Mouse (Mus musculus) activated CD4-positive, CD25-positive, alpha-beta regulatory T cell, adult 4 months (primary cell): ENCODE measurements around the gene Ppp1r12a. TPM values are rescaled to one million over a fixed set of nuclear protein-coding genes. Genes with fewer than 3 reads are reported as not detected.

Source experiments
- ATAC-seq: one replicate; pipeline ENCODE4 v1.8.0; 2017
- polyA plus RNA-seq, 2 experiments: library from polyadenylated mRNA; unstranded; fragments of 100-300 nt; shearing (Covaris generic); gene quantifications; one replicate each; pipeline ENCODE4 v1.2.1; 2017

The Ppp1r12a gene
- polyA plus RNA-seq, 2 experiments from 2014 or later = 253 to 272 TPM

DNA sequence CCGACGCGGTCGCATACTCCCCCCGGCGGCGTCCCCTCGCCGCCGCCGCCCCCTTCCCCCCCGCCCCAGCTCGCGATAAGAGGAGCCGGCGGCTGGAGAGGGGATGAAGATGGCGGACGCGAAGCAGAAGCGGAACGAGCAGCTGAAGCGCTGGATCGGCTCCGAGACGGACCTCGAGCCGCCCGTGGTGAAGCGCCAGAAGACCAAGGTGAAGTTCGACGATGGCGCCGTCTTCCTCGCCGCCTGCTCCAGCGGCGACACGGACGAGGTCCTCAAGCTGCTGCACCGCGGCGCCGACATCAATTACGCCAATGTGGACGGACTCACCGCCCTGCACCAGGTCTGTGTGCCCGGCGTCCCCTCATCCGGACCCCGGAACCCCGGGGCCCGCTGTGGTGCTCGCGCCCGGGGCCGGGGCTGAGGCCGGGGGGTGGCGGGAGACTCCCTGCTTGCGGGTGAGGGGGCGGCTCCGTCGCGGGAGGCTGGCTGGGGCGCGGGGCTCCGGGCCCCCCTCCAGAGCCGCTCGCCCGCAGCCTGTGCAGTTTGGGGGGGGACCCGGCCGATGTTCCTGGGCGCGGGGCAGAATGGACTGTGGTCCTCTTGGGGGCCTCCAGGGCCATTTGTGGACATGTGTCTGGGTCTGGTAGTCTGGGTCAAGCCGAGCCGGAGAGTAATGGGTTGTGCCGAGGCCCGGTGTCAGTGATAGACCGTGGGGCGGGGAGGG lies 466 bp downstream of the Ppp1r12a start:
- ATAC-seq = peak; percentile 13

DNA sequence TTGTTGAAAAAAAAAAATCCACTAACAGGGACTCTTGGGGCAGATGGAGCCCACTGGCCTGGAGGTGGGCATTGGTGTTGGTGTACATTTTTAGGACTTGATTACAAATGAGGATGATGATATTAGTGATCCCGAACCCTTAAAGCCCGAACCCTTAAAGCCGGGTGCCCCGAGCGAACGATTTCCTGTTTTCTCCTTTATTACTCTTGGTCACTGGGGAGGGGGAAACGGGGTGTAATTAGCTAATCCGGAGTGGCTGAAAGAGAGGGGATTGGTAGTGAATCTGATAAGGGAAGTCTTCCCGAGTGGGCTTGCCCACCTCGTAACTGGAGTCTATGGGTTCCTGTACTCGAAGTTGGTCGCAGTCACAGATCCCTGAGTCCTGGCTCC lies 1.0 kb downstream of the Ppp1r12a start:
- ATAC-seq = no peak

DNA sequence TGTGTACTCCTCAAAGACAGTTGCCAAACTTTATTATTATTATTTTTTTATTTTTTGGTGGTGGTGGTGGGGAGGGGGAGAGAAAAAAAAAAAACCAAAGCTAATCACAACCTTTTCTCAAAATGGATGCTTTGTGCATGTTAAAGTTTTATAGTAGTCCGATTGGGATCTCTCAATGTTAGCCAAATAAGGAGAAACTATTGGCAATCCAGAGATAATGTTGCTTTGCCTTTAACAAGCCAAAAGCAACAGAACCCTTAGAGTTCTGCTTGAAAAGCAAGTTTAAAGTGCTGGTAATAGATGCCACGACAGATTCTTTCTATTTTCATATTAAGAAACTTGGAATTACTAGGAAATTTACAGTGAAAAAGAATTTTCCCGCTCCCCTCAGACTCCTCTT lies 1.5 kb downstream of the Ppp1r12a start:
- no peak for ATAC-seq

DNA sequence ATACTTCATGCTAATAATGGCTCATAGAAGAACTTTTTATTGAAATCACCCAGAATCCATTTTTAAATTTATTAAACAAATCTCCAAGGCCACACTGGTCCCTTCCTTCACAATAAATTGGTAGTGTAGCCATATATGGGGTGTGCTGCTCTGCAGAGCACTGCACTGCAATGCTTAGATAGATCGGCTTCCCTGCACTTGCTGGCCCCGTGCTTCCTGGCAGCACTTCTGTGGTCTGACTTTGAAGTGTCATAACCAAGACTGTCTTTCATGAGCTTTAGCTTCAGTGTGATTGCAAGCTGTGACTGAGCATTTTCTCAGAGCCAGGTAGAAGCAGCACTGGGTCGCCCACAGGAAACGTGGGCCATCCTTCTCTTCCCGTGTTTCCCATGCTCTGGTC lies 5.8 kb downstream of the Ppp1r12a start:
- peak; percentile 92 for ATAC-seq

DNA sequence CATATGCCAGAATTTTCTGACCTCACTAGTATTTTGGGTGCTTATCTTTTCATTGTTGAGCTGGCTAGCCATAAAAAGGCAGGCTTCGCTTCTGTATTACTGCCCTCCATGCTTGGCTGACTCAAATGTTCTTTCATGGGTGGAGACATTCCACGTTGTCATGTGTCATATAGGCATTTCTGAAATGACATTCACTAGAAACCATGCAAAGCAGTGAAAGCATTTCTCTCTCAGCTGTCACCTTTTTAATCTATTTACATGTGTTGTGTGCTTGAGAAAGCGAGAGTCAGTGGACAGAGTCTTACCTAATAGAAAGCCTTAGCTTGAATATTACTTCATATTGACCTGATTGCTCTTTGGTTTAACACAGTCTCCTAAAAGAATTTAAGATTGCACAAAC lies 8.8 kb downstream of the Ppp1r12a start:
- no peak for ATAC-seq

DNA sequence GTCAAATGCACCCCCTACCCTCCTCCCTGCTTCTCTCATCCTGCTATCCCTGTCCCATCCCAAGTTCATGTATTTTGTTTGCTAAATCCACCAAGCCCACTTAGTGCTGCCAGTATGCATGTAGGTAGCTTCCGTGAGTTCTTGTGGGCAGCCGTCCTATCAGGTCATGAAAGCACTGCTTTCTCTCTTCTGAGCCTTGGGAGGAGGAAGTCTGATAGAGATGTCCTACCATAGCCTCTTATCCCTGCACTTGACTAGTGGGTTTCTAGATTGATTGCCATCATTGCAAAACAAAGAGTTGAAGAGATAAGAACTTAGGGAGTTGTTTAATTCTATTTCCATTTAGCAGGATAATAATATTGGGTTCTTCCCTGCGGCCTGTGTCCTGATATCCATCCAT lies 9.6 kb downstream of the Ppp1r12a start:
- ATAC-seq = no peak

DNA sequence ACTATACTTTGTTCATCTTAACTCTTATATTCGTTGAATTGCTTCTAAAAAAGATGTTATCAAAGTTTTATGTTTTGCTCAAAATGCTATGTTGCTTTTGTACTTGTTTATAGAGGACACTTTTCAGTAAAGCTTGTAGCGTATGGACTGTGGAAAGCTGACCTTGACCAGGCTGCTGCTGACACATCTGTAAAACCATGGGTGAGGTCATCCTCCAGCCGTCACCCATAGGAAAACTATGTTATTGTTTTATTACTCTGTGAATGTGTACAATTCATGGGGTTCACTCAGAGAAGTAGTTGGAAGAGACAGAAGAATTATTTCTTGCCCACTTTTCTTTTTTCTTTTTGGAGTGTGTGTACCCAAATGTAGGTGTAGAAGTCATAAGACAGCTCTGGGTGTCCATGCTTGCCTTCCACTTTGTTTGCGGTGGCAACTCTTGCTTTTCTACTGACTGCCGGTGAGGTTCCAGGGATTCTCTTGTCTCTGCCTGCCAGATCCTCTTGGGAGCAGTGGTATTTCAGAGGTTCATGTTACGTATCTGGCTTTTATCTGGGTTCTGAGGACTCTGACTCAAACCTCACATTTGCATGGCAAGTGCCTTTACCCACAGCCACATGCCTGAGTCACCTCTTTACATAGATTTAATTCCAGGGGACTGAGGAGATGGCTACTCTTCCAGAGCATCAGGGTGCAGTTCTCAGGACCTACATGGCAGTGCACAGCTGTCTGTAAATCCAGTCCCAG lies 11.0 kb downstream of the Ppp1r12a start:
- no peak for ATAC-seq

DNA sequence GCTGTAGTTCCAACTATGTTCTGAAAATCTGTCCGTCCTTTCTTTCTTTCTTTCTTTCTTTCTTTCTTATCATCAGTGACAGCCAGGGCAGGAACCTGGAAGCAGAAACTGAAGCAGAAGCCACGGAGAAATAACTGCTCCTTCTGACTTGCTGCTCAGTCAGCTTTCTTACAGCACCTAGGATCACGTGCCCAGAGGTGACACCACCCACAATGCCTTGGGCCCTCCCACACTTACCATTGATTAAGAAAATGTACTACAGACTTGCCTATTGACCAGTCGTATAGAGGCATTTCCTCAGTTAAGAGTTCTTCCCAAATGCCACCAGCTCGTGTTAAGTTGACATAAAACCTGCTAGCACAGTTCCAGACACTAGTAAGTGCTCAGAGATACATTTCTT lies 12.1 kb downstream of the Ppp1r12a start:
- no peak for ATAC-seq

DNA sequence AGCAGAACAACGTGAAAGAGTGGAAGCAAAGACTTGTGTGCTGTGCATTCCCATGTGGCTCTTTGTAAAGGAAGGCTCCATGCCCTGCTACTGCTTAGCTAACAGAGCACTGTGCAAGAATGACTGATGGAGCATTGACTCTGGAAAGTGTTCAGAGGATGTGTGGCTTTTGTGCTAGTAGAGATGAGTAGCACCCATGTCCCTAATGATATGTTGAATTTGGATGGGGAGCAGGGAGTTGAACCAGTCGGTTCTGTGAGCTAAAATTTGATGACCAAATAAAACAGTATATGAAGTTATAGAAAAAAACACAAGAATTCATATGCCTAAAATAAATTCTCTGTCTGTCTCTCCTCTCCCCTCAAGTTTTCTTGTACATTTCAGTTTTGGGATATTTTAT lies 13.9 kb downstream of the Ppp1r12a start:
- ATAC-seq = no peak

DNA sequence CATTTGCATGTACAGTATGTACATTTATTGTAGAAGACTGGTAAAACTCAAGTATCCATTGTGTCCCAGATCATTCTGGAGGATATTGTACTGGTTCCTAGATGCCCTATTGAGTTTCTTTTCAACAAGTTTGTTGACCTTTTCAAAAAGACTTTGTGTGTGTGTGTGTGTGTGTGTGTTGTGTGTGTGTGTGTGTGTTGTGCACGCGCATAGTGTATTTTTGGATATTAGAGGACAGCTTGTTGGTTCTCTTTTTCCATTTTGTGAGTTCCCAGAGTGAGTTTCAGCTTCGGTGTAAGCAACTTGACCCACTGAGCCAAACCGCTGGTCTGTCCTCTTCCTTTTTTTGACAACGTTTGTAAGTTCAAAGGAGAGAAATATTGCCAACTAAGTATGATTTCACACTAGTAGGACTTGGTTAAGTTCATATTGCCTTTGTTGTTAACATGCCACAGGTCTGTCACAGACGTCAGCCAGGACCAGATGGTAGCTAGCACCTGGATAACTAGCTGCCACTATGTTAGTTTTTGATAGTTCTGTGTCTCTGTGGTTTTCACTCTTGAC lies 16.4 kb downstream of the Ppp1r12a start:
- ATAC-seq = no peak

DNA sequence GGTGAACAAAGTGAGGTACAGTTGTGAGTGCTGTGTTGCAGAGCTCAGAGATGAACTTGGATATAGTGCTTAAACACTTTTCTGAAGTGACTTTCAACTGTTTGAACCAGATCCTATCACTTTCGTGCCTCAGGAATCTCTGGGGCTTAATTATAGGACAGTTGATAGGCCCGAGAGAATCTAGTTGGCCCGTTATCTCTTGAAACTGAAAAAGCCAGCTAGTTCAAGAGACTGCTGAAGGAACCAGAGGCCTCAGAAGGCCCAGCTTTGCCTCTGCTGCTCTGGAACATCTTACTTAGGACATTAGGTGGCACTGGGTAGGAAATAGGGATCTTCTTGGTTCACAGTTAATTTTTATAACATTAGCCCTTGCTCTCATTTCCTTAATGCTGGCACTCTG lies 17.4 kb downstream of the Ppp1r12a start:
- ATAC-seq = no peak

DNA sequence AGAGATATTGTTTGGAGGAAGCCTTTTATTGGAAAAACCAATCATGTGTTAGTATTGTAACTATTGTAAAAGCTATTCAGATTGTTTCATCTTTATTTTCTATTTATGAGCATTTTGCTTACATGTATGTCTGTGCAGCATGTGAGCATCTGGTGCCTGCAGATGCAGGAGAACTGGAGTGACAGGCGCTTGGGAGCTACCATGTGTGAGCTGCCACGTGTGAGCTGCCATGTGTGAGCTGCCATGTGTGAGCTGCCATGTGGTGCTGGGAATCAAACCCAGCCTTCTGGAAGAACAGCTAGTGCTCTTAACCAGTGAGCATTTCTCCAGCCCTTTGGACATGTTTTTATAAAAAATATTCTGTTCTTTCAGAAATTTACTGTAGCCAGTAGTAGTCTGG lies 18.3 kb downstream of the Ppp1r12a start:
- no peak for ATAC-seq

DNA sequence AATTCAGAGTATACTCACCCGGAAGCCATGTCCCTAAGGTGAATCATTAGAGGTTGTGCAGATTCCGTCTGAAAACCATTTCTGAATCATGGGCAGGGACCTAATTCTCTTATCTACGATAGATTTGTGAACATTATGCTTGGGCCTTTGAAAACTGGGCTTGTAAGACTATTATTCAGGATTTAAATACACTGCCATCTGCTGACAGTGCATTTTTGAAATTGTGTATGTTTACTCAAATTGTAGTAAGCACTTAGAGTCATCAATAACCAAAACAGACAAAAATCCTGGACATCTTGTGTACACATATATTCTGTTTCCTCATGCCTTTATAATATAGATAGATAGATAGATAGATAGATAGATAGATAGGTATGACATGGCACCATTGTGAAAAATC lies 19.9 kb downstream of the Ppp1r12a start:
- ATAC-seq = no peak

DNA sequence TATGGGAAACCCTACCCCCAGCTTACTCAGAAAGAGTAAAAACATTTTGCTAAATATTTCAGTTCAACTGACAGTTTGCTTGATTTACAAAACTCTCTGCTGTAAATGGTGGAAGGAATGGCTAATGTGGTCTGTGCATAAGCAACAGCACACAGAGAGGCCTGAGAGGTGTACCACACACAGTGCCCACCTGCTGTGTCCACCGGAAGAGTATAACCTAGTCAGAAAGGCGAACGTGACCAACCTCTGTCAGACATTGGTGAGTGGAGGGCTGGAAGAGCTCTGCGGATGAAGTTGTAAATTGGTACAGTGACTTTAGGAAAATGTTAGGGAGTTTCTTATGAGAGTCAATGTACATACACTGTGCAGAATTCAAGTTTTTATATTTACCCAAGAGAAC lies 20.4 kb downstream of the Ppp1r12a start:
- ATAC-seq = no peak

DNA sequence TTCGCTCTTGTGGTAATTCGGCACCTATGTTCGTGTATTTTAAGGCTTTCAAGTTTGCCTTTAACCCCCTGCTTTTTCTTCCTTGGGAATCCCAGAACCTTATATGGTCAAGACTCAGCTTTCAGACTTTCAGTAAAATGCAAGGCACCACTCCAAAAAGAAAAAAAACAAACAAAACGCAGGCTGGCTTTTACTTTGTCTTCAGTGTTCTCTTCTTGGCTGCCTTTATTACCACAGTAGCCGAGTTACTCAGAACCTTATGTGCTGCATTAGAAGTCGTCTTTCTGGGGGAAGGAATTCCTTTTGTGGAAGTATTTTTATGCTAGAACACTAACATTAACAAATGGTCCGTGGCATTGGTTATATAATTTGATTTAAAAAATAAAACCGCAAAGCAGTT lies 22.8 kb downstream of the Ppp1r12a start:
- no peak for ATAC-seq

DNA sequence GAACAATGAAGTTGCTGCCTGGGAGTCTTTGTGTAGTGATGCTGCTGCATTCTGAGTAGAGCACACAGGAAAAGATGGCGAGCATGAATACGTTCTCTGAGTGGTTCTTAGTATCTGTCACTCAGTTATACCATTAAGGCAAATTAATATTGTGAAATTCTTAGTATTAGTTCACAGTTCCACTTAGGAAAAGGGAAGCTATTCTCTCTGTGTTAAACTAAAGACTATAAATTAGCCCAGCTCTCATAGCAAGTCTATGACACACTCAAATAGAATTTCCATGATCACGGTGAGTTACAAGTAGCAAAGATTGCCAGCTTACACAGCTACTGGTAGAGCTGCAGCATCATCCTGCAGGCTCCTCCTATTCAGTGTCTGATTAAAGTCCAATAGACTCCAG lies 23.3 kb downstream of the Ppp1r12a start:
- no peak for ATAC-seq

DNA sequence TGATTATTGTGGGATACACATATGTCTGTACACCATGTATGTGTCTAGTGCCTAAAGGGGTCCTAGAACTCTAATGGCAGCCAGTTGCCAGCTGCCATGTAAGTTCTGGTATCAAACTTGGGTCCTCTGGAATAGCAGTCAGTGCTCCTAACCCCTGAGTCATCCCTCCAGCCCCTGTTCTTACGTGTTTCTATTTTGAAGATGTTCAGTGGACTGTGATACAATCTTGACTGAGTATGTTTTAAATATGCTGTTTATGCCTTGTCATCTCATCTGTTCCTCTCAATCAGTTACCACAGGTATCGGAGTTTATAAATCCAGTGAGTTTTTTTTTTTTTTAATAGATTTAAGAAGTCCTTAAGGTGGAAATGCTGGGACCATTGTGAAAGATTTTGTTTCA lies 27.3 kb downstream of the Ppp1r12a start:
- no peak for ATAC-seq

DNA sequence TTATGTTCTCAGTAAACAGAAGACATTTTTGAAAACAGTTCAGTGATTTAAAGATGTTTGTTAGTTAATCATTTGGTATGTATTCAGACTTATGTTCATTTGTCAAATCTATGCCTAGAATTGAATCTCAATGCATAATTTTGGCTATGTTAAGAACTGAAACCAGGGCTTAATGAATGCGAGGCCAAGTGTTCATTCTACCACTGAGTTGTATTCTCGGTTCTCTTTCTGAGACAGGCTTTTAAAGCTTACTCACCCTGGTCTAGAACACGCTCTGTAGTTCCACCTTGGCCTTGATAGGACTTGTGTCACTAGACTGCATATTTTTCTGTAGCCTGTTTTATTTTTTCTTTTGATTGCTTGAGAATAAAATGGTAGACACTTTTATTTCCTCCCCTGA lies 28.0 kb downstream of the Ppp1r12a start:
- ATAC-seq = no peak

DNA sequence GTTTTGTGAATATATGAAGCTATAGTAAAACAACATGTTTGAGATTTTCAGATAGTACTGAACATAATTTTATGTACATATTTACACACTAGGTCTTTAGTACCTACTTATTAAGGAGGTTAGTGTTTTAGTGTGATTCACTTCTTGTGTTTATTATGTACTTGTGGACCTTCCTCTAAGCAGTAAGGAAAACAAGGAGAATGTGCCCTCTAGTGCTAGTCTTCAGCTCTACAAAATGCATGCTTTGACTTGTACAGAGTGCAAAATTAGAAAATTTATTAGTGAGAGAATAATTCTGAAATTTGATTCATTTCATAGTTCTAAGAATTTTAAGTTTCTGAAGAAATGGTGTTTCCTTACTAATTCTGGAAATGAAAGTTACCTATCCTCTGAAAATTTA lies 28.6 kb downstream of the Ppp1r12a start:
- peak; percentile 47 for ATAC-seq

DNA sequence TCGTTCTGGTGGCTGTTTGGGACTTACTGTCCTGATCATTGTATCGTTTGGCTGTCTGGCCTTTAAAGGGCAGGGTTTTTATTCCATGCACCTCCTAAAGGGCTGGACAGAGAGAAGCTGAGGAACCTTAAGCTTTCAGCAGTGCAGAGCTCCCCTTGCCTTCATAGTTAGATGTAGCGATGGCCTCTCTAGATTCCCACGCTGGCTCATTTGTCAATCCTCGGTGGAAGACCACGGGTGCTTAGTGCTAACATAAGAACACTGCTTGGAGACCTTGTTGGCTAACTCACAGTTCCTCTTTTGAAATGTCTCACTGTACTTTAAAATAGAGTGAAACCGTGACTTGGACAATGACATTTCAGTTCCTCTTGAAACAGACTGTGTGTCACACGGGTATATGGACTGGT lies 29.4 kb downstream of the Ppp1r12a start:
- ATAC-seq = peak; percentile 4

DNA sequence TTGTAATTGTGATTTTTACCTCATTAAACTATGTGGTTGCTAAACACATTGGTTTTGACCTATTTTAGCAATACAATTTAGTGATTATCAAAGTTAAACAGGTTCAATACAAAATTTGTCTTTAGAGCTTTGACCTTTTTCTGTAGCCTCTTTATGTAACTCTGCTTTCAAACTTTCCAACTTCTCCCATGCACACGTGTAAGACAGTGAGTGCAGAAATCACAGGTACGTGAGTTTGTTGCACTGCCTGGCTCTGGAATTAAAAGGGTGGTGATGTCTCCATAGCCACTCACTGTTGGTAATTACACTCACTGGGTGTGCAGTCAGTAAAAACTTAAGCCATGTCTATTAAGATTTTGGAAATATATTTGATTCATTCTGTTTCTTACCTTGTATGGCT lies 30.3 kb downstream of the Ppp1r12a start:
- ATAC-seq = no peak

DNA sequence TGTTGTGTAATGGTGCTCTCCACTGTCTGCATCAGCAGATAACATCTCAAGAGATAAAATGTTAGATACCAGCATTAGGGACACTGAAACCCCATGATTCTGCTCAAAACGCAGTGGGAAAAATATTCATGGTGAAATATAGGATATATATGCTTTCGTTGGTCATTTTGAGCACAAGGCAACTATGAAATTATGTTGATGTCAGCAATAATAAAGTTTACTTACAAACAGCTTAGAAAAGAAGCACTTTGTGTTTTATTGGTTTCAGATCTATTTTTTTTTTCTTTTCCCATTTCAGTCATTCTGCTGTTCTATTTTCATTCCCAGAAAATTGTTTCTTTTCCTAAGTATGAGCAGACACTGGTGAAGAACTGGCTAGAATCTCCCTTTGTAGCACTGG lies 34.1 kb downstream of the Ppp1r12a start:
- ATAC-seq = no peak

DNA sequence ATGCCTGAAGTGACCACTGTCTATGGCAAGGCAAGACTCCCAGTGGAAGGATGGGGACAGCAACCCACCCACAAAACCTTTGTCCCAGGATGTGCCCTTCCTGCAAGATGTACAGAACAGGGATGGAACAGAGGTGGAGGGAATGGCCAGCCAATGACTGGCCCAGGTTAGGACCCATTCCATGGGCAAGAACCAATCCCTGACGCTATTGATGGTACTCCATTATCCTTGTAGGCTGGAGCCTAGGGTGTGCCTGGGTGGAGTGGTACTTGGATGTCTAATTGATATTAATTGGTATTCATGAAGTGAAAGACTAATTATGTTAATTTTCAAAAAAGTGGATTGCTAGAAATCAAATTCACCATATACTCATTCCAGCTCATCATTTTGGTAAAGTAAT lies 35.5 kb downstream of the Ppp1r12a start:
- ATAC-seq = no peak

DNA sequence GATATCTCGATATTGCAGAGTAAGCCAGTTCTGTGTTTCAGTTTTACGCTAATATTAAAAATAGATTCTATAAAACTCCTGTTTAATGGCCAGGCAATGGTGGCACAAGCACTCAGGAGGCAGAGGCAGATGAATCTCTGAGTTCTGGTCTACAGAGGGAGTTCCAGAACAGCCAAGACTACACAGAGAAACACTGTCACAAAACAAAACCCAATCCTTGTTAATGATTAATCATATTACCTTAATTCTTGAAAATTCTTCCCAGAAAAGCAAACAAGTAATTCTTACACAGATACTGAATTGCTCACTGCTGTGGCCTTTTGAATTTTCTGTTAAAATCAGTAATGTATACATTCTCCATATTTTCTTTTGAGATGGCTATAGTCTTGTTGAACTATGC lies 37.0 kb downstream of the Ppp1r12a start:
- no peak for ATAC-seq
